Mouse (Mus musculus) MEL (cell line): ENCODE results near the gene Krt71. TPM values are rescaled to one million over a fixed set of nuclear protein-coding genes. Genes with fewer than 3 reads are reported as not detected.

Experiments
- DNase-seq: peaks from one replicate; pipeline ENCODE4 v3.0.0; 2011; ENCODE audit warnings: low read depth, low spot score
- H3K27ac ChIP-seq: 2 replicates; pipeline ENCODE4 v1.5.1; 2012; ENCODE audit warnings: low read depth, mild to moderate bottlenecking, control low read depth, low read length, moderate library complexity; ENCODE audit not compliant: control insufficient read depth
- H3K27me3 ChIP-seq, 2 experiments: fragments of 150-350 bp in 1 of 2; sonication (generic) in 1 of 2; 2 replicates each; pipeline ENCODE4 v1.6.1; 2012; ENCODE audit warnings: low read length in 2 of 2, mild to moderate bottlenecking in 2 of 2, improper control_type of control experiment in 1 of 2, moderate library complexity in 1 of 2; ENCODE audit not compliant: insufficient read depth in 2 of 2, control insufficient read depth in 1 of 2
- H3K36me3 ChIP-seq, 2 experiments: 2 replicates each; pipeline ENCODE4 v1.6.1; 2012 to 2014; ENCODE audit warnings: low read length in 2 of 2, improper control_type of control experiment in 1 of 2, inconsistent platforms in 1 of 2, mild to moderate bottlenecking in 1 of 2; ENCODE audit not compliant: insufficient read depth in 2 of 2, control insufficient read depth in 1 of 2
- H3K4me1 ChIP-seq, 2 experiments: fragments of 150-350 bp in 1 of 2; sonication (generic) in 1 of 2; 2 replicates each; pipeline ENCODE4 v1.6.1; 2012; ENCODE audit warnings: low read length in 2 of 2, improper control_type of control experiment in 1 of 2, mild to moderate bottlenecking in 1 of 2; ENCODE audit not compliant: insufficient read depth in 2 of 2, control insufficient read depth in 1 of 2
- H3K4me3 ChIP-seq, 2 experiments: fragments of 150-350 bp in 1 of 2; sonication (generic) in 1 of 2; 2 replicates each; pipeline ENCODE4 v1.5.1; 2012; ENCODE audit warnings: low read depth in 2 of 2, low read length in 2 of 2, mild to moderate bottlenecking in 2 of 2, moderate library complexity in 2 of 2, control low read depth in 1 of 2, improper control_type of control experiment in 1 of 2; ENCODE audit not compliant: control insufficient read depth in 1 of 2, insufficient read depth in 1 of 2
- H3K79me2 ChIP-seq: 2 replicates; pipeline ENCODE4 v1.6.1; 2012; ENCODE audit warnings: mild to moderate bottlenecking, low read length, moderate library complexity; ENCODE audit not compliant: control insufficient read depth, poor library complexity, insufficient read depth
- H3K9ac ChIP-seq: 2 replicates; pipeline ENCODE4 v1.6.1; 2012; ENCODE audit warnings: low read depth, mild to moderate bottlenecking, control low read depth, low read length, moderate library complexity; ENCODE audit not compliant: control insufficient read depth, poor library complexity, severe bottlenecking
- H3K9me3 ChIP-seq: fragments of 150-350 bp; sonication (generic); replicated peaks from 2 replicates; pipeline ENCODE4 v1.6.1; 2012; ENCODE audit warnings: mild to moderate bottlenecking, low read length, improper control_type of control experiment, moderate library complexity; ENCODE audit not compliant: insufficient read depth
- BHLHE40 ChIP-seq: IDR thresholded peaks from 2 replicates; pipeline ENCODE4 v1.6.1; 2012; ENCODE audit warnings: low read depth, mild to moderate bottlenecking, inconsistent platforms, low read length, improper control_type of control experiment, borderline replicate concordance
- CHD1 ChIP-seq: IDR thresholded peaks from 2 replicates; pipeline ENCODE4 v1.6.1; 2012; ENCODE audit warnings: low read depth, mild to moderate bottlenecking, inconsistent platforms, low read length, improper control_type of control experiment
- CHD2 ChIP-seq: IDR thresholded peaks from 2 replicates; pipeline ENCODE4 v1.6.1; 2011; ENCODE audit warnings: low read length, improper control_type of control experiment
- CTCF ChIP-seq, 3 experiments: IDR thresholded peaks in 2 of 3; conservative IDR thresholded peaks in 1 of 3; 2 replicates each; pipeline ENCODE4 v1.5.1; 2011 to 2012; ENCODE audit warnings: low read length in 3 of 3, low read depth in 2 of 3, mild to moderate bottlenecking in 2 of 3, improper control_type of control experiment in 1 of 3, inconsistent platforms in 1 of 3, mixed read lengths in 1 of 3, moderate library complexity in 1 of 3; ENCODE audit not compliant: control insufficient read depth in 1 of 3, insufficient read depth in 1 of 3, poor library complexity in 1 of 3, severe bottlenecking in 1 of 3
- ELF1 ChIP-seq: IDR thresholded peaks from 2 replicates; pipeline ENCODE4 v1.6.1; 2014; ENCODE audit warnings: low read depth, mild to moderate bottlenecking, inconsistent platforms, low read length, improper control_type of control experiment, moderate library complexity
- EP300 ChIP-seq, 2 experiments: IDR thresholded peaks; 2 replicates each; pipeline ENCODE4 v1.6.1; 2011; ENCODE audit warnings: improper control_type of control experiment in 2 of 2, low read length in 2 of 2, low read depth in 1 of 2, mild to moderate bottlenecking in 1 of 2
- ETS1 ChIP-seq: IDR thresholded peaks from 2 replicates; pipeline ENCODE4 v1.6.1; 2012; ENCODE audit warnings: low read depth, mild to moderate bottlenecking, inconsistent platforms, low read length, improper control_type of control experiment, moderate library complexity
- GABPA ChIP-seq: IDR thresholded peaks from 2 replicates; pipeline ENCODE4 v1.6.1; 2012; ENCODE audit warnings: low read depth, mild to moderate bottlenecking, inconsistent platforms, low read length, improper control_type of control experiment, moderate library complexity
- GATA1 ChIP-seq: IDR thresholded peaks from 2 replicates; pipeline ENCODE4 v1.6.1; 2011; ENCODE audit warnings: low read depth, low read length, improper control_type of control experiment
- JUND ChIP-seq: IDR thresholded peaks from 2 replicates; pipeline ENCODE4 v1.6.1; 2011; ENCODE audit warnings: low read depth, mild to moderate bottlenecking, improper control_type of control experiment, low read length
- KAT2A ChIP-seq: conservative IDR thresholded peaks from 2 replicates; pipeline ENCODE4 v1.6.1; 2012; ENCODE audit warnings: low read depth, low read length, improper control_type of control experiment, inconsistent platforms
- MAZ ChIP-seq: IDR thresholded peaks from 2 replicates; pipeline ENCODE4 v1.6.1; 2012; ENCODE audit warnings: low read depth, mild to moderate bottlenecking, inconsistent platforms, low read length, improper control_type of control experiment
- MEF2A ChIP-seq: IDR thresholded peaks from 2 replicates; pipeline ENCODE4 v1.6.1; 2014; ENCODE audit warnings: low read depth, mild to moderate bottlenecking, inconsistent platforms, low read length, improper control_type of control experiment; ENCODE audit not compliant: poor library complexity, insufficient replicate concordance, severe bottlenecking; ENCODE audit errors: extremely low read depth
- MXI1 ChIP-seq: IDR thresholded peaks from 2 replicates; pipeline ENCODE4 v1.6.1; 2011; ENCODE audit warnings: mild to moderate bottlenecking, low read depth, low read length, improper control_type of control experiment
- NELFE ChIP-seq: IDR thresholded peaks from 2 replicates; pipeline ENCODE4 v1.6.1; 2011; ENCODE audit warnings: low read depth, low read length, improper control_type of control experiment
- NRF1 ChIP-seq: IDR thresholded peaks from 2 replicates; pipeline ENCODE4 v1.6.1; 2014; ENCODE audit warnings: low read depth, mild to moderate bottlenecking, inconsistent platforms, low read length, improper control_type of control experiment, moderate library complexity; ENCODE audit not compliant: poor library complexity, insufficient read depth, severe bottlenecking
- POLR2A ChIP-seq, 2 experiments: IDR thresholded peaks; 2 replicates each; pipeline ENCODE4 v1.6.1; 2011 to 2012; ENCODE audit warnings: low read length in 2 of 2, mild to moderate bottlenecking in 2 of 2, control low read depth in 1 of 2, improper control_type of control experiment in 1 of 2, low read depth in 1 of 2, moderate library complexity in 1 of 2; ENCODE audit not compliant: control insufficient read depth in 1 of 2, insufficient read depth in 1 of 2, poor library complexity in 1 of 2
- POLR2AphosphoS5 ChIP-seq: IDR thresholded peaks from 2 replicates; pipeline ENCODE4 v1.6.1; 2012; ENCODE audit warnings: low read depth, borderline replicate concordance, mild to moderate bottlenecking, inconsistent platforms, low read length, moderate library complexity, mixed read lengths
- RAD21 ChIP-seq: IDR thresholded peaks from 2 replicates; pipeline ENCODE4 v1.6.1; 2011; ENCODE audit warnings: mild to moderate bottlenecking, low read depth, low read length, improper control_type of control experiment
- RCOR1 ChIP-seq: IDR thresholded peaks from 2 replicates; pipeline ENCODE4 v1.6.1; 2012; ENCODE audit warnings: low read depth, mild to moderate bottlenecking, inconsistent platforms, low read length, improper control_type of control experiment
- SIN3A ChIP-seq: IDR thresholded peaks from 2 replicates; pipeline ENCODE4 v1.6.1; 2012; ENCODE audit warnings: low read length, improper control_type of control experiment, inconsistent platforms
- SMC3 ChIP-seq: IDR thresholded peaks from 2 replicates; pipeline ENCODE4 v1.6.1; 2011; ENCODE audit warnings: low read depth, low read length, improper control_type of control experiment
- TAL1 ChIP-seq: IDR thresholded peaks from 2 replicates; pipeline ENCODE4 v1.6.1; 2012; ENCODE audit warnings: mild to moderate bottlenecking, inconsistent platforms, low read length, moderate library complexity, mixed read lengths
- TBP ChIP-seq: IDR thresholded peaks from 2 replicates; pipeline ENCODE4 v1.8.0; 2011; ENCODE audit warnings: low read depth, low read length, improper control_type of control experiment
- ZC3H11A ChIP-seq: IDR thresholded peaks from 2 replicates; pipeline ENCODE4 v1.6.1; 2012; ENCODE audit warnings: low read depth, mild to moderate bottlenecking, inconsistent platforms, low read length, improper control_type of control experiment
- ZKSCAN1 ChIP-seq: IDR thresholded peaks from 2 replicates; pipeline ENCODE4 v1.6.1; 2012; ENCODE audit warnings: low read depth, mild to moderate bottlenecking, inconsistent platforms, low read length, improper control_type of control experiment, moderate library complexity
- polyA plus RNA-seq, 2 experiments: library from polyadenylated mRNA; stranded (reverse) in 1 of 2; unstranded in 1 of 2; fragments of >175 nt in 1 of 2; fragments of >200 nt in 1 of 2; gene quantifications; 2 replicates each; pipeline versions ENCODE4 v1.2.1 to v1.2.4; 2012; ENCODE audit warnings: low replicate concordance in 2 of 2, low read depth in 1 of 2; ENCODE audit not compliant: insufficient read length in 2 of 2, insufficient read depth in 1 of 2, missing spikeins in 1 of 2
- total RNA-seq: library from RNA; depleted of rRNA; stranded (reverse); fragments of 300-350 nt; gene quantifications from 2 replicates; pipeline ENCODE4 v1.2.3, GENCODE M21; 2012; rRNA removed

Krt71 gene
- not detected in 2 replicates for total RNA-seq
- polyA plus RNA-seq, result not detected

- Histone ChIP-seq H3K9ac (no peak within 1 kb of the TSS), H3K9me3 (no peaks in the 10 kb centered on the region), H3K4me1 (no peaks in the 10 kb centered on the region), H3K79me2 (no peaks in the 10 kb centered on the region), H3K36me3 (no peaks in the 10 kb centered on the region), H3K27me3 (no peaks in the 10 kb centered on the region), H3K4me3 (no peak within 1 kb of the TSS), H3K27ac (no peak within 1 kb of the TSS)
- TF ChIP-seq KAT2A (no peak), NRF1 (no peak), JUND (no peak), ELF1 (no peak), CTCF (IDR thresholded peaks at IDR 0.05 in 2 of 3, conservative IDR thresholded peaks at IDR 0.05 in 1 of 3; ENCODE audit: control insufficient read depth in 1 of 3, insufficient read depth in 1 of 3, low read depth in 2 of 3, low read length in 3 of 3, poor library complexity in 1 of 3, severe bottlenecking in 1 of 3) (no peak), BHLHE40 (no peak), ZC3H11A (no peak), MXI1 (no peak), SMC3 (no peak), NELFE (no peak), MEF2A (no peak), MAZ (no peak), ZKSCAN1 (no peak)
- no peak for DNase-seq
Measured at GRCm38 (mm10) chr15:101742711-101743110, at the start of gene Krt71. TSS of gene Krt71 (minus strand) at chr15:101743109.

- Histone ChIP-seq H3K27ac (no peak overlapping the region), H3K79me2 (no peaks in the 10 kb centered on the region), H3K4me3 (no peak overlapping the region), H3K9me3 (no peaks in the 10 kb centered on the region), H3K36me3 (no peaks in the 10 kb centered on the region), H3K4me1 (no peaks in the 10 kb centered on the region), H3K27me3 (no peaks in the 10 kb centered on the region; a peak in 1 of 4 replicates), H3K9ac (no peak overlapping the region)
- no peak for TF ChIP-seq MAZ
- TF ChIP-seq RCOR1, result no peak
- no peak for DNase-seq
Measured at GRCm38 (mm10) chr15:101790867-101791266, 48.0 kb upstream of the Krt71 start.

- H3K27me3 ChIP-seq, result no peaks in the 10 kb centered on the region; a peak in 2 of 4 replicates
- TF ChIP-seq SIN3A (no peak), POLR2A (IDR thresholded peaks at IDR 0.05; ENCODE audit: control insufficient read depth in 1 of 2, insufficient read depth in 1 of 2, low read depth in 1 of 2, low read length in 2 of 2, poor library complexity in 1 of 2) (no peak), TBP (no peak), GATA1 (no peak), ETS1 (no peak), GABPA (no peak), MAZ (no peak), EP300 (IDR thresholded peaks at IDR 0.05; ENCODE audit: low read depth in 1 of 2, low read length in 2 of 2) (no peak), CHD1 (no peak), TAL1 (no peak), CHD2 (no peak), RAD21 (no peak), ZKSCAN1 (no peak), JUND (no peak), POLR2AphosphoS5 (no peak), BHLHE40 (no peak)
Measured at GRCm38 (mm10) chr15:101786360-101786759, 43.5 kb upstream of the Krt71 start, which contains the start of gene Krt72. TSS of gene Krt72 (minus strand) at chr15:101786460.

More at GRCm38 (mm10) chr15:101786360-101786759, 43.5 kb upstream of the Krt71 start, which contains the start of gene Krt72:
- no peaks in the 10 kb centered on the region for H3K9me3 ChIP-seq
- H3K4me3 ChIP-seq, result no peak within 1 kb of the TSS
- H3K4me1 ChIP-seq, result no peaks in the 10 kb centered on the region
- no peak within 1 kb of the TSS for H3K9ac ChIP-seq
- H3K36me3 ChIP-seq, result no peaks in the 10 kb centered on the region
- no peak within 1 kb of the TSS for H3K27ac ChIP-seq
- no peak for DNase-seq
- H3K79me2 ChIP-seq, result no peaks in the 10 kb centered on the region
